Mouse (Mus musculus): Measurements from ENCODE around the gene 1700001P01Rik. TPM values are rescaled to one million over a fixed set of nuclear protein-coding genes. Genes with fewer than 3 reads are reported as not detected.

Gene 1700001P01Rik
- polyA plus RNA-seq (2014; fragmentation: Nextera tagmentation; extraction: Ambion mirVana), result 0.50 TPM in 1 of 2 replicates, not detected in the other

- no peaks in the 10 kb centered on the region for H3K9me3 ChIP-seq (replicated peaks; ENCODE audit: control insufficient read depth, low read length)
- 40% methylated on average over 17 of the region's 17 CpGs for WGBS
- peak within 1 kb of the TSS; percentile 13; the same call in 1 of the 2 replicates for H3K9ac ChIP-seq (ENCODE audit: low read length)
- no peak within 1 kb of the TSS for H3K4me3 ChIP-seq (ENCODE audit: low read depth, low read length)
- peaks cover 61% of the 10 kb centered on the region for H3K36me3 ChIP-seq (ENCODE audit: control insufficient read depth, insufficient read depth, low read length)
- peaks cover 8% of the 10 kb centered on the region for H3K4me1 ChIP-seq (ENCODE audit: control insufficient read depth, insufficient read depth, low read length)
- no peak within 1 kb of the TSS for H3K4me2 ChIP-seq (ENCODE audit: low read length)
- H3K27ac ChIP-seq (ENCODE audit: low read depth, low read length), result no peak within 1 kb of the TSS; the same call in 1 of the 2 replicates
- no peak for DNase-seq (ENCODE audit: low spot score)
- H3K27me3 ChIP-seq (replicated peaks; ENCODE audit: control insufficient read depth, insufficient read depth, low read length), result no peaks in the 10 kb centered on the region
- ATAC-seq, result no peak
Observed at GRCm38 (mm10) chr11:97775808-97776496, at the start of gene 1700001P01Rik. TSS of gene 1700001P01Rik (minus strand) at chr11:97775918.

DNA sequence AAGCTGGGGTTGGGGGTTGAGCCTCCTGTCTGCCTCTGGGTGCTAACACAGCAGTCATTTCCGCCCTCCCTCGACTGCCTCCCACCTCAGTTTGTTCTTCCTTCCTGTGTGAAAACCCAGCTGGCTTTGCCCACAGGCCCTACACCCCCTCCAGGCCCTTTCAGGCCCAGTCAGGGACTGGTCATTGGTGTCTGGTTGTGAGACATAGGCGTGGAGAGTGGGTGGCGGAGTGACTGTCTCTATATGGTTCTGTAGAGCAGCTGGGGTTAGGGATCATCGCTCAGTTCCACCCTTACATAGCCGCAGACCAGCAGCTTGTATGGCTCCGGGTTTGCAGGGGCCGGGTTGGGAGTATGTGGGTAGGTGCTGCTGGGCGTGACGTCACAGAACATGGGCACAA, 49.6 kb upstream of the 1700001P01Rik start:
- no peak overlapping the region for H3K9ac ChIP-seq (ENCODE audit: low read length)
- H3K4me2 ChIP-seq (ENCODE audit: low read length), result no peak overlapping the region
- 93% methylated on average over 10 of the region's 10 CpGs for WGBS
- no peaks in the 10 kb centered on the region for H3K27me3 ChIP-seq (replicated peaks; ENCODE audit: control insufficient read depth, insufficient read depth, low read length)
- H3K36me3 ChIP-seq (ENCODE audit: control insufficient read depth, insufficient read depth, low read length), result peaks cover 74% of the 10 kb centered on the region
- DNase-seq (ENCODE audit: low spot score) (no peak), ATAC-seq (no peak)
- no peaks in the 10 kb centered on the region for H3K4me1 ChIP-seq (ENCODE audit: control insufficient read depth, insufficient read depth, low read length)
- H3K4me3 ChIP-seq (ENCODE audit: low read depth, low read length), result no peak overlapping the region
- no peak overlapping the region for H3K27ac ChIP-seq (ENCODE audit: low read depth, low read length)
- H3K9me3 ChIP-seq (replicated peaks; ENCODE audit: control insufficient read depth, low read length), result no peaks in the 10 kb centered on the region

GRCm38 (mm10) chr11:97824895-97825294, 49.2 kb upstream of the 1700001P01Rik start:
- Histone ChIP-seq H3K4me2 (ENCODE audit: low read length) (no peak overlapping the region), H3K4me1 (ENCODE audit: control insufficient read depth, insufficient read depth, low read length) (no peaks in the 10 kb centered on the region), H3K9me3 (replicated peaks; ENCODE audit: control insufficient read depth, low read length) (no peaks in the 10 kb centered on the region), H3K4me3 (ENCODE audit: low read depth, low read length) (no peak overlapping the region), H3K27me3 (replicated peaks; ENCODE audit: control insufficient read depth, insufficient read depth, low read length) (no peaks in the 10 kb centered on the region), H3K27ac (ENCODE audit: low read depth, low read length) (no peak overlapping the region), H3K9ac (ENCODE audit: low read length) (no peak overlapping the region), H3K36me3 (ENCODE audit: control insufficient read depth, insufficient read depth, low read length) (peaks cover 73% of the 10 kb centered on the region)
- DNase-seq (ENCODE audit: low spot score), result no peak
- WGBS, result 77% methylated on average over 6 of the region's 6 CpGs
- ATAC-seq, result no peak

DNA sequence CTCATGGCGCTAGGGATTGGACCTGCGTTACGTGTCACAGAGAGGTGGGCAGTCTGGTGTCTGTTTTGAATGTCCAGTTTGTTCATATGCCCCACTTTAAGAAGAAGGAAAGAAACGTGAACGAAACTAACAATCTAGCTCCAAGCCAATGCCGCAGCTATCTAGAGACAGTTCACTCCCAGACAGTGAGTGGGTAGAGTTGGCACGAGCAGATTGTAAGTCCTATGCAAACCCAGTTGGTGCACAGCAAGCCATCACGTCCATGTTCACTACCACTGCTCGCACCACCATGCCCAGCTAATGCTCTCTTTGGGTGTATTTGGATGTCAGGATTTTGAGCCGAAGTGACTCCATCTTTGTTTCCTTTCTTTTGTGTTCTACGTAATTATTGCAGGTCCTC, 48.5 kb upstream of the 1700001P01Rik start:
- no peak overlapping the region for H3K9ac ChIP-seq (ENCODE audit: low read length)
- no peaks in the 10 kb centered on the region for H3K9me3 ChIP-seq (replicated peaks; ENCODE audit: control insufficient read depth, low read length)
- ATAC-seq, result no peak
- no peaks in the 10 kb centered on the region for H3K4me1 ChIP-seq (ENCODE audit: control insufficient read depth, insufficient read depth, low read length)
- no peak overlapping the region for H3K4me2 ChIP-seq (ENCODE audit: low read length)
- H3K27ac ChIP-seq (ENCODE audit: low read depth, low read length), result no peak overlapping the region
- no peak for DNase-seq (ENCODE audit: low spot score)
- 94% methylated on average over 11 of the region's 11 CpGs for WGBS
- H3K36me3 ChIP-seq (ENCODE audit: control insufficient read depth, insufficient read depth, low read length), result peaks cover 68% of the 10 kb centered on the region
- no peaks in the 10 kb centered on the region for H3K27me3 ChIP-seq (replicated peaks; ENCODE audit: control insufficient read depth, insufficient read depth, low read length)
- H3K4me3 ChIP-seq (ENCODE audit: low read depth, low read length), result no peak overlapping the region

GRCm38 (mm10) chr11:97822840-97823603, 47.3 kb upstream of the 1700001P01Rik start:
- DNase-seq (ENCODE audit: low spot score) (no peak), ATAC-seq (no peak)
- Histone ChIP-seq H3K4me3 (ENCODE audit: low read depth, low read length) (no peak overlapping the region), H3K36me3 (ENCODE audit: control insufficient read depth, insufficient read depth, low read length) (peaks cover 64% of the 10 kb centered on the region), H3K9ac (ENCODE audit: low read length) (no peak overlapping the region), H3K4me1 (ENCODE audit: control insufficient read depth, insufficient read depth, low read length) (peaks cover 8% of the 10 kb centered on the region), H3K27ac (ENCODE audit: low read depth, low read length) (no peak overlapping the region), H3K4me2 (ENCODE audit: low read length) (no peak overlapping the region), H3K27me3 (replicated peaks; ENCODE audit: control insufficient read depth, insufficient read depth, low read length) (no peaks in the 10 kb centered on the region), H3K9me3 (replicated peaks; ENCODE audit: control insufficient read depth, low read length) (no peaks in the 10 kb centered on the region)
- WGBS, result 85% methylated on average over 20 of the region's 20 CpGs

DNA sequence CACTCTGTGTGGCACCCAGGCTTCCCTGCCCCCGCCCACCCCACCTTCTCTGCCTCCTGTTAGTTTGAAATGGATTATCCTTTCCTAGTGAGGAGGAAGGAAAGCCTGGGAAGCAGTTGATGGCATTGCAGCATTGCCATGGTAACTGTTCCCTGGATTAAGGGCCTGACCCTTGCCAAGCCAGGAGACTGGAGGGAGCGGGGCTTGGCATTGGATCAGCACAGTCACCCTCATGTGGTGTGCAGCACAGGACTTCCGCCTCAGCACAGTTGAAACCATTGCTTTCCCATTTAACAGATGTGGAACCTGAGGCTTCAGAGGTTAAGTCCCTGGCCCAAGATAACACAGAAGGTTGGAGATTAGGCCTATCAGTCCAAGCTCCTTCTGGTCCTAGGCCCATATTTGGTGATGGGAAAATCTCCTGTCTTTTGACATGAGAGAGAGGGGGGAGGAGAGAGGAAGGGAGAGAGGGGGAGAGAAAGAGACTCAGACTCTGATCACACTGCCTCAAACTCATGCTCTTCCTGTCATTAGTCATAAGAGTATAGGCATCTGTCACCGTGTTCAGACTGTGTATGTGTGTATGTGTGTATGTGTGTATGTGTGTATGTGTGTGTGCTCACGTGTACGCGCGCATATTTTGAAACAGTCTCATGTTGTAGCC, 45.8 kb upstream of the 1700001P01Rik start:
- Histone ChIP-seq H3K4me3 (ENCODE audit: low read depth, low read length) (no peak overlapping the region), H3K4me1 (ENCODE audit: control insufficient read depth, insufficient read depth, low read length) (peaks cover 8% of the 10 kb centered on the region), H3K27me3 (replicated peaks; ENCODE audit: control insufficient read depth, insufficient read depth, low read length) (no peaks in the 10 kb centered on the region), H3K9ac (ENCODE audit: low read length) (no peak overlapping the region), H3K4me2 (ENCODE audit: low read length) (no peak overlapping the region), H3K27ac (ENCODE audit: low read depth, low read length) (no peak overlapping the region), H3K36me3 (ENCODE audit: control insufficient read depth, insufficient read depth, low read length) (peaks cover 58% of the 10 kb centered on the region), H3K9me3 (replicated peaks; ENCODE audit: control insufficient read depth, low read length) (no peaks in the 10 kb centered on the region)
- ATAC-seq (no peak), DNase-seq (ENCODE audit: low spot score) (no peak)
- WGBS, result 94% methylated on average over 8 of the region's 8 CpGs

- Histone ChIP-seq H3K9ac (ENCODE audit: low read length) (no peak overlapping the region), H3K36me3 (ENCODE audit: control insufficient read depth, insufficient read depth, low read length) (peaks cover 59% of the 10 kb centered on the region), H3K4me3 (ENCODE audit: low read depth, low read length) (no peak overlapping the region), H3K27me3 (replicated peaks; ENCODE audit: control insufficient read depth, insufficient read depth, low read length) (no peaks in the 10 kb centered on the region), H3K27ac (ENCODE audit: low read depth, low read length) (no peak overlapping the region), H3K9me3 (replicated peaks; ENCODE audit: control insufficient read depth, low read length) (no peaks in the 10 kb centered on the region), H3K4me2 (ENCODE audit: low read length) (no peak overlapping the region), H3K4me1 (ENCODE audit: control insufficient read depth, insufficient read depth, low read length) (peaks cover 8% of the 10 kb centered on the region)
- WGBS, result 62% methylated on average over 4 of the region's 4 CpGs
- ATAC-seq (no peak), DNase-seq (ENCODE audit: low spot score) (no peak)
Observed at GRCm38 (mm10) chr11:97820840-97821239, 45.1 kb upstream of the 1700001P01Rik start.

GRCm38 (mm10) chr11:97819923-97820322, 44.2 kb upstream of the 1700001P01Rik start:
- no peak overlapping the region for H3K4me3 ChIP-seq (ENCODE audit: low read depth, low read length)
- no peaks in the 10 kb centered on the region for H3K27me3 ChIP-seq (replicated peaks; ENCODE audit: control insufficient read depth, insufficient read depth, low read length)
- peaks cover 57% of the 10 kb centered on the region for H3K36me3 ChIP-seq (ENCODE audit: control insufficient read depth, insufficient read depth, low read length)
- H3K9me3 ChIP-seq (replicated peaks; ENCODE audit: control insufficient read depth, low read length), result no peaks in the 10 kb centered on the region
- no peak overlapping the region for H3K4me2 ChIP-seq (ENCODE audit: low read length)
- WGBS, result 96% methylated on average over 5 of the region's 5 CpGs
- ATAC-seq (no peak), DNase-seq (ENCODE audit: low spot score) (no peak)
- peaks cover 8% of the 10 kb centered on the region for H3K4me1 ChIP-seq (ENCODE audit: control insufficient read depth, insufficient read depth, low read length)
- H3K27ac ChIP-seq (ENCODE audit: low read depth, low read length), result no peak overlapping the region
- no peak overlapping the region for H3K9ac ChIP-seq (ENCODE audit: low read length)
